Mouse (Mus musculus) WW6 (cell line): Measurements from ENCODE around the gene Gsta3.
"Not testable (repeated sequence)": the region's sequence is repeated elsewhere in the genome, so short reads cannot be mapped to it uniquely, and the experiment has no call there.

Experiments
- DNase-seq: peaks from one replicate; pipeline ENCODE4 v3.0.0-alpha.2; 2013; ENCODE audit warnings: low read depth, low spot score

Gene Gsta3

DNA sequence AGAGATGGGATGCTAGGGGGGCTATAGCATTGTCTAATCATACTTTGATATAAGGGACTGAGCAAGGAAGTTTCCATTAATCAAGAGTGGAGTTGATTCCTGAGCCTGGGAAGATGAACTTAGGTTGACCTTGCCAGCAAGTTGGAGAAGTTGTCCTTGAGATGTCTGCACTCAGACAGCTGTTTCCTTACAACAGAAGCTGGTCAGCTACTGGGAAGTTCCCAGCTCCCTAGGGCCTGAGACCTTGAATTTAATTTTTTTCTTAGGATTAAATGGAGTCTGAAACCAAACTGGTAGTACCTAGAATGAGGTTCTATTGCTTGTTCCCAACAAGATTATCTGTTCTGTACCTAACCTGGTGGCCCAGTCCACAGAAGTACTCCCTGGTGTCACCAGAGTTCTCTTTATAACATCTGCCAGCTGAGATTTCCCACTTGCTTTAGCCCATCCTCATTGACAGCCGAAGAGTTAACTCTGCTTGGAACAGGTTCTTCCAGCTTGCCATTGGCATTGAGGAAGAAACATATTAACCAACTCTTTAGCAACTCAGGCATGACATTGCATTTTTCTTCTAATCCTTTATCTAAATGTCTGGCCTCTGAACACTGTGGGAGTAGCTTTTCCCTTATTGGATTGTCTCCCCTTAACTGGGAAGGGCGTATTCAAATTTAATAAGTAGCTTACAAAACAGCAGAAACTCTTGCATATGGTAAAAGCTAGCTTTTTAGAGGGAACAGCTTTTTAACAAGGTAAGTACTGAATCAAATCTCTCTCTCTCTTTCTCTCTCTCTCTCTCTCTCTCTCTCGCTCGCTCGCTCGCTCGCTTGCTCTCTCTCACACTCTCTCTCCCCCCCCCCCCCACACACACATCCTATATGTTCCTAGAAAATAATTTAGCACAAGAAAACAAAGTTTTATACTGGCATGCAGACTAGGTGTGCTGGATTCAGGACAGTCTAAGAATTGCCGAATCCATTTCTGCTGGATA, at the start of gene Gsta3:
TSS of gene Gsta3 (plus strand) at position 679 of the 988 bp plus-strand sequence.
- no peak for DNase-seq

DNA sequence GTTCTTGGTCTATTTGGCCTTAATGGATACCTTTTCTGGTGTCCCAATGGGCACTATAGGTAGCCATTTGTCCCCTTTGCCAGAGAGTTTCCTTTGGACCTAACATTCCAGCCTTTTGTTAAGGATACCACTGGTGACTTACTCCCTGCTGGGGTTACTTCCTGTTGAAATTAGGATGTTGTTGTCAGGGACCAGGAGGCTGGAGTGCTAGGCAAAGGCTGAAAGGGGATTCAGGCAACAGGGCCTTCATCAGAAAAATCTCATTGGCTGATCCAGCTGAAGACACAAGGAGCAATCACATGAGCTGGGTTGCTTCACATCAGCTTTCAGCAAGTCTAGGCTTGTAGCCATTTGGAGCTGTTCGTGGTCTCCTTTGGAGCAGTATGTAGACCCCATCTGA, 34.1 kb upstream of the Gsta3 start:
- DNase-seq: no peak

DNA sequence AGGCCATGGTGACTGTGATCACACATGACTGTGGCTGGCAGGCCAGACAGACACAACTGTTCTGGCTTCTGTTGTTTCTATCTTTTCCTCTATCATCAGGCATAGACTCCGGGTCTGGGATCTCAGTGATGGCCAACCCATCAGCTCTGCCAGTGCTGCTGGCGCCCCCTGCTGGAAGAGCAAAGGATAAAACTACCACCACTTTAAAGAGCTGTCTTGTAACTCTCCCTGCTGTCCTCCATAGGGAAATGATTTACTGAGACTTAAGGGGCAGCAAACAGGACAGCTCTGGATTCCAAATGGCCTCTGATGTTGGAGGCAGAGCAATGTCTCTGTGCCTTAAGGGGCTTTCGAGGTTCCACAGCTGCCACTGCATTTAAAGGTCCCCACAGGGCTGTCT, 26.9 kb upstream of the Gsta3 start:
- DNase-seq: not testable (repeated sequence)

DNA sequence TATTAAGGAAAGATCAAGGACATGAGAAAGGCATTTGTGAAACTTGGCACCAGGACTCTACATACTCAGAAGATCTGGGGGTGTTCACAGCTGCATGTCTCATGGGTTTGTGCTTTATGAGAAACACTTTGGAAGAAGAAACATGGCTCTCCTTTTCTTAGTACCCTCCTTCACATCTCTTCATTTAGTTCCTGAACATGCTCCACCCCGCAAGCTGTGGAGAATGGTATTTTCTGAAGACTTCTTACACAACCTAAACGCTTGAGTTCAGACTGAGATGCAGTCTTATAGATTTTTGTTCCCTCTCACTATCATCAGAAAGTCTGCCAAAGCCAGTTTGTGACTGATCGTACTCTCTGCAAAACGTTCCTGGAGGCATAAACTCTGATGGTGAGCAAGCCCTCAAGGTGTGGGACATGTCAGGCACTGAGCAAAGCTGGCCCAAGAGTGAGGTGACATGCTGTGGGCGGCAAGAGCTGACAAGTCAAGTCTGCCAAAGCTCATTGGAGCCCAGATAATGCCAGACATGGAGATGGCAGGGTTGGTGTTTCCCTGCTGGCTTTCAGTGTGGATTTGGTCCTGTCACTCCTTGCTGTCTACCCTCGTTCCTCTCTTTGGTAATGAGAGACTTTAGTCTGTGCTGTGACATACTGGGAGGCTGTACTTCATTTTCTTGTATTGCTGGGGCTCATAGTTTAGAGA, 26.2 kb upstream of the Gsta3 start:
- not testable (repeated sequence) for DNase-seq

DNA sequence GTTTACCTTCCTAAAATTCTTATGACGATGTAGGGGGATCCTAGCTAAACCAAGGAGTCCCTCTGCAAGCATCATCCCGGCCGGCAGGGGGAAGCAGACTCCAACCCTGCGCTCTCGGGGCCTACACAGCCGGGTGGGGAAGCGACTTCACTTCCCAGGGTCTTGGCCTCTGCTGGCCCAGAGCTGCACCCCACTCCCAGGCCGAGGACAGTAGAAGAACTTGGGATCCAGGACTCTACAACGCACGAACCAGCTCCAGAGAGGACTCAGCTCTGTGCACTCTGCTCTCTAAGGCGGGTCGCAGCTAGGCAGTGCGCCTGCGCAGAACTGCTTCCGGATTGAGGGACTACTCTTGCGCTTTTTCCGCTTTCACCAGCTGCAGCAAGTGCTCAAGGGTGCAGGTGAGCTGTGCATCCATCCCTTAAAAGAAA, 21.9 kb upstream of the Gsta3 start, which contains the start of gene Tmem14a:
TSS of gene Tmem14a (plus strand) at position 87 of the 431 bp plus-strand sequence.
- peak; percentile 63 for DNase-seq

DNA sequence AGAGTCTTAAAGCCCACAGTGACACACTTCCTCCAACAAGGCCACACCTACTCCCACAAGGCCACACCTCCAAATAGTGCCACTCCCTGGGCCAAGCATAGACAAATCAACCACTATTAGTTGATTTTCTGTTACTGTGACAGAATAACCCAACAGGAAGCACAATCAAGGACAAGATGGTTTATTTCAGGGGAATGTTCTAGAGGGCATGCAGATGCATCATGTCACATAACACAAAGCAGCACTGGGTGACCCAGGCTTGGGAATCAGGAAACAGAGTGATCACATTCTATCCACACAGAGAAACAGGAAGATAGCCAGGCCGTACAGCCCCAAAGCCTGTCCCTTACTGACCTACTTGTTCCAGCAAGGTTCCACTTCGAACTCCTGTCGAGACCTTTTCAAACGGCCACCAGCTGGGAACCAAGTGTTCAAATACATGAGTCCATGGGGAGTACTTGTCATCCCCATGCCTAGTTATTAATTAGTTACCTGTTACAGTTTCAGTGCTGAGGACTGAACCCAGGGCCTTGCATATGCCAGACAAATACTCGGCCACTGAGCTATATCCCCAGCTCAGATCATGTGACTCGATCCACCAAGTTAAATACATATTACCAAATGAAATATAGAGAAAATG, 12.5 kb upstream of the Gsta3 start:
- no peak for DNase-seq

DNA sequence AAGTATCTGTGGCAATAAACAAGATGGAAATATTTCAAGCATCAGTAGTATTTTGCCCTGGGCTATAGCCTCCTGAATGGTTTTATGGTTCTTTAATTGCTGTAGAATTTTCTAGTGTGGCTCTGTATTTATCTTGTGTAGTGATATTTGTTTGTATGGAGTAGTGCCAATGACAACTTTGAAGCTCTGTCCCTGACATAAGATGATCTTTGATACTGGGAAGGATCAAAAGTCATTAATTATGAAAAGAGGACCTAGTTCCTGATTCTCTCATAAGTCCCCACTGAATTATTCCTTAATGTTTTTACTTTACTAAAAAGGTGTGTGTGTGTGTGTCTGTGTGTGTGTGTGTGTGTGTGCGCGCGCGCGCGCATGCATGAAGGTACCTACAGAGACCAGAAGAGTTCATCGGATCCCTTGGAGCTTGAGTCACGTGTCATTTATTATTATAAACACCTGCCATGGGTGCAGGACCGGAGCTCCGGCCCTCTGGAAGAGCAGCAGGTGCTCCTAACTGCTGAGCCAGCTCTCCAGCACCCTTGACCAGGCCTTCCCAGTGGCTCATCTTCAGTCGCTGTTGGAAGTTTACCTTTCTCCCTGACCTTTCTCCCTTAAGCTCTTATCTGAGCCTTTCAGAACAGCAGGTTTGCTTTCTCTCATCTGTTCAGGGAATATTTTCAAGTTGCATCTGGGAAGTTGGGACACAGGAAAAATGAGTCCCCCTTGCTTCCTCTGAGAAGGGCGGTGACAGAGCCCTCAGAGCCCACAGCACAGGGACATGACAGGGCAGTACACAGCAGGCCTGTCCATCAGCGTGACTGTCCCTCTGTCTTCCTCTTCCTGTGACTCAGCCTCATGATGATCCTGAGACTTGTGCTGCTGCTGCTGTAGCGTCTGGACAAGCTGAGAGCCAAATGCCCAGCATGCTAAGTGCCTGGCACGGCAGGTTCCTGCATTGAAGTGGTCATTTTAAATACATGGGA, 11.4 kb upstream of the Gsta3 start:
- not testable (repeated sequence) for DNase-seq

DNA sequence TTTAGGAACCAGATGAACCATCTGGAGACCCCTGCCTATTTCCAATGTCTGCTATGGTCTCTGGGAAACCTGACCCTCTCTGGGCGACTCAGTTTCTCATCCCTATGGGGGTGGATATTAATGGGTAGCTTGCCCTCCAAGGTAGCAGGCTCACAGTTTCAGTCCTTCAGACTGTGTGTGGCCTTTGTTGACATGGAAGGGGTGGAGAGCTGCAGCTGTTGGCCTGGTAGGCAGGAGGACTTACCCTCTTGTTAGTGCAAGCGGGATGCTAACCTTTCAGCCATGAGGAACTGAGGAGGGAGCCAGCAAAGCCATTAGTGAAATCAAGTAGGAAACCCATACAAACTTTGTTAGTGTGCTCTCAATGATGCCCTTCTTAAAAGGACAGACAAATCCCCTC, 10.0 kb upstream of the Gsta3 start:
- no peak for DNase-seq

DNA sequence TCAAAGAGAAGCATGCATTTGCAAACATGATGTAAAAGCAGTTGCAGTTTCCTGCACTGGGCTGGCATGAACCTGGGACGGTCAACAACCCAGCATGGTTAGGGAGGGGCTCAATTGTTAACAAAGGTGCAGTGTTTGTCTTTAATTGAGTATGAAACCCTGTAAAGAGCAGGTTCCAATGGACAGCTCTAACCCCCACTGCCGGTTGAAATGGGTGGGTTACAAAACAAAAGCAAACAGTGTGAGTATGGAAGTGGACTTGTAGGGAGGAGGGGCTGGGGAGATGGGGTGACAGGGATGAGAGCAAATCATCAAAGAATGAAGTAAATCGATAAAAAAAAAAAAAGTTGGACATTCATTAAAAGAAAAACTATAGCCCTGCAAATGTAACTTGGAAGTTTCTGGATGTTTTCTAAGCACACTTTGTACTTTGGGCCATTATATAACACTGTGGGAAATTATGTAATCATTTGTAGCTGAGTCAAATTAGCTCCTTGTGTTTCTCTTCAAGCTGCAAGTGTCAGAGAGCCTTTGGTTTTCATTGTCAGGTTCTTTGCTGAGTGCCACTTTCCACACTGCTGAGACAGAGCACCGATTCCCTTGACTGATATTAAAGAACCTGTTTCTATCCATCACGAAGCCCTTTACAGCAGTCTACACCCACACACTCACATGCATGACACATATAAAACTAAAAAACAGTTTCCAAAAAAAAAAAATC, 8.5 kb upstream of the Gsta3 start:
- no peak for DNase-seq

DNA sequence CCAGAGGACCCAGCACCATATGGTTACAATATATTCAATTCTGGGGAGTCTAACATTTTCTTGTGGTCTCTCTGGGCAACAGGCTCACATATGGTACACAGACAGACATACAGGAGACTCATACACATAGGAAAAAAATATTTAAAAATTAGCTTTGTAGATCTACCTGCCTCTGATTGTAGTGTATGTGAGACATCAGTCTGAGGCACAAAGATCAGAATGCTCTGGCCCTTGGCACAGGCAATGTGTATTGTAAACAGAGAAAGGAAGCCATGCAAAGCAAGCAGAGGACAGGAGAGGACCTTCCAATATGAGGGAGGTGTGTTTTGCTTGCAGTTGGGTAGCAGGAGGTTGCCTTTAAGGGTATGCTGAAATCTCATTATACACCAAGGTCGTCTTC, 7.9 kb upstream of the Gsta3 start:
- DNase-seq: no peak

DNA sequence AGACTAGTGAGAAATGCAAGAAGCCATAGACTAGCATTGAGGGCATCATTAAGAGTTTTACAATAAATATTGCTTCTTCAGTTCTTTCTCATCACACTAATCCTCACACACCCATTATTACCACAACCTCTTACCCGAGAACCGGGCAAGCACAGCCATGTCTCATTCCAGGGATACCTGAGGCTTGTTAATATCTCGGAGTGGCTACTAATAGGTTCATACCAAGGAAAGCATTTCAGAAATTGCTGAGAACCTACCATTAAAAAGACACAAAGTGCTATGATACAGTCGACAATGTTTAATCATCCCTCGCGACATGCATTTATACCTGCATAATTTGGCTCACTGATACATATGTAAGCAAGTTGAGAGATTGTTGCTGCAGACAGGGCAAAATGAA, 5.0 kb upstream of the Gsta3 start:
- no peak for DNase-seq

DNA sequence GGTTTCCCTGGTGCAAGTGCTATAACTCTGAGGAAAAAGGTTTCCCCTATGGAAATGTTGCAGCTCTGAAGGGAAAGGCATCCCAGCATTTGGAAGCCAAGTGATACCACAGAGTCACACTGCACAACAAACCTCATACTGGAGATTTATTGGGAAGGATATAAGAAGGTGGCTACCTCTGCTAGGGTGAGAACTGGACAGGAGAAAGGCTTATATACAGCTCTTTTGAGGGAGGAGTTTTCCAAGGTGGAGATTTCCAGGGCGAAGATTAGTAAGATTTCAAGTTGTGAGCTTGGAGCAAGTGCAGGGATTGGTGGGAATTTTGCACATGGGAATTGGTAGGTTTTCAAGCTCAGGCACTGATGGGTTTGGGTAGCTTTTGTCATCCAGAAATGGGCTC, 707 bp downstream of the Gsta3 start:
- no peak for DNase-seq

DNA sequence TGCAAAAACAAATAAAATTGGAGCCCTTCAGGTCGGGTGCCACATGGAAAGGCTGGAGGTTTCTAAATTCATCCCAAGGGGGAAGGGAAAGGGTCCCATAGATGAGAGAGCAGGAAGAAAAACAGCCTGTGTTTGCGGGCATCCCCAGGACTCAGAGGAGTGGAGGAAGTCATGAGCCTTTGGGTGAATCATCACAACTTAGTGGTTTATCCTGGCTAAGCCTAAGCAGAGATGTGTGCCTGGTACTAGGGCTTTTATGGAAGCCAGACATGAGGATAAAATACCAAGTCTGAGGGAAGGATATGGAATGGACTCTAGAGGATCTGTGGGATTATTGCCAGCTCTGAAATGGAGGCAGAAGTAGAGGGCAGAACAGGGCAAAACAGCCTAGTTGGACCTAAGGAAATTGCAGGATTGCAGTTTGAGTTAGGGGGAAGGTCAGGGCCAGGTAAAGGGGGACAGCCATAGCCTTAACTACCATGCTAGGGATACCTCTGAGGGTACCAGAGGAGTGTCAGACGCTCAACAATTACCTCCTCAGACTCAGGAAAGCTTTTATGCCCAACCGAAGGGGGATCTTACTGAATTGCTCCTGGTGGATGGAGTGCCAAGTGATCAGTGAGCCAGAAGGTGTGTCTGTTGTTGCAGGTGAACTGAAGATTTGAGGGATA, 4.0 kb downstream of the Gsta3 start:
- DNase-seq: no peak

DNA sequence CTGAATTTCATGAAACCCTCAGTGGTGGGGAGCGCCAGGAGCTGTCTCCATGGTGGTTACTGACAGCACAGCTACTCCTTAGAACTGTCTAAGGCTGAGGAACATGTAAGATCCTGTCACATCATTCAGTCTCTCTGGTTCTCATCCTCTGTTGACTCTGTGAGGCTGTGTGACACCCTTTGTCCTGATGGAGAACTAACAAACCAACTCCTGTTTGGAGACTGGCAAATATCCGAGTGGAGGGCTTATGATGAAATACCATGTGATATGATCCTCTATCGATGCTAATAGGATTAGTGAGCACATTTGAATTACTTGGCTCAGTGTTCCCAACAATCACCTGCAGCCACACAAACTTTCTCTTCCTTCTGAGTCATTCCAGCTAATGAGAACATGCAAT, 5.7 kb downstream of the Gsta3 start:
- no peak for DNase-seq

DNA sequence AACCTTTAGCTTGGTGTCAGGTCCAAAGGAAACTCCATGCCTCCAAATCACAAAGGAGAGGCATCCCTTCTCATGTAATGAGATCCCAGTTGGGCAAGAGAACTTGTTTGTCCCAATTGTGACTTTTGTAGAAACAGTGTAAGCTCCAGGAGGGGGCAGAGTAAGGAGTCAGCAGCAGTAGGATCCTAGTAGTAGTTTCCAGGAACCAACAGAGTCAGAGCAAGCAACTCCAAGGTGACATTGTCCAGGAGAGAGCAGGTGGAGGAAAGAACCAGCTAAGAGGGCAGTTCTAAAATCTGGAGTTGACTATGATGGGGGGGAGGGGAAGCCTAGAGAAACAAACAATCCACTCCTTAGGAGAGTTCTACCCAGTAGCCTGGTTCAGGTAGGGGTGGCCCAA, 7.5 kb downstream of the Gsta3 start:
- no peak for DNase-seq

DNA sequence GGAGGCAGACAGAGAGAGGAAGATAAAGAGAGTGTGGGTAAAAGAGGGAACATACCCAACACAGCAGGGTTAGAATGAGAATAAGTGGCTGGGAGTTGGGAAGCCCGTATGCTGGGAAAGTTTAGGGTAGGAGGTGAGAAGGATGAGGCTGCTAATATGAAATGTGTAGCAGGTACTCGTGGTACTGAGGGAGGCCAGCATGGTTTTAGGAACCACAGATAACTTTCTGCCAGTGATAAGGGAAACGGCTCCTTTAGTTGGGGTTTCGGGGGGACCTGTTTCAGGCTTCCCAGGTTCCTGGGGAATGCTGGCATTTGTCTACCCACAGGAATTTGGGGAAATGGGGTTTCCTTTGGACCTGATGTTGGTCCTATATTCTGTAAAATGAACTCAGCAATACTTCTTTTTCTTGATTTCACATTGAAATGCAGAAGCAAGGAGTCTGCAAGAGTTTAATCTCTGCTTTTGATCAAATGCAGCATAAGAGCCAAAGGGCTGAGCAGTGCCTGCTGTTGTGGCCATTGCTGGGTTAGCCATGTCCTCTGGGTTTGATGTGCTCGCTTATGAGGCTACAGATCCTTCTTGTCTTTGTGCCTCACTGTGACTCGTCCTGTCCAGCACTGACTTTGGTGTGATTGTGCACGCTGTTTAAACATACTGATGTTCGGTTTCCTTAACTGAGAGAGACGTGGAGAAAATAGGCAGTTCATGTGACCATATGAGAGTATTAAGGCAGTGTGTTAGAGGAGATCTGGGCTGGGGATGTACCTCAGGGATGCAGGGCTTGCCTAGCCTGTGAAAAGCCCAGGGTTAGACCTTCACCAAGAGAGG, 8.4 kb downstream of the Gsta3 start:
- DNase-seq: no peak

DNA sequence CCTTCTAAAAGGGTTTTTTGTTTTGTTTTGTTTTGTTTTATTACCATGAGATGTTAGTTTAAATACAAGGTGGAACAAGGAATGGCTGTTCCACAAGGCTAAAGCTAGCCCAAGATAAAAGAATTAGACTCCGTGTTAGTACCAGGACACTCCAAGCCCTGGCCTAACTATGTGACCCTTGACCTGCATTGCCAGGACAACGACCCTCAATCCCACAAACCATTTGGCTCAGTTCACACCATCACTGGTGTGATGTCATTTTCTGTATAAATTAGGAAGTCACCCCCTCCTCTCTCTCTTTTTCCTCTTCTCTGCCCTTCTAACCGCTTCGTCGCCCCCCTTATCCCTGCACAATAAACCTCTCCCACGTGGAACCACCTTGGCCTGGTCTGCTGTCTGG, 11.3 kb downstream of the Gsta3 start:
- DNase-seq: no peak

DNA sequence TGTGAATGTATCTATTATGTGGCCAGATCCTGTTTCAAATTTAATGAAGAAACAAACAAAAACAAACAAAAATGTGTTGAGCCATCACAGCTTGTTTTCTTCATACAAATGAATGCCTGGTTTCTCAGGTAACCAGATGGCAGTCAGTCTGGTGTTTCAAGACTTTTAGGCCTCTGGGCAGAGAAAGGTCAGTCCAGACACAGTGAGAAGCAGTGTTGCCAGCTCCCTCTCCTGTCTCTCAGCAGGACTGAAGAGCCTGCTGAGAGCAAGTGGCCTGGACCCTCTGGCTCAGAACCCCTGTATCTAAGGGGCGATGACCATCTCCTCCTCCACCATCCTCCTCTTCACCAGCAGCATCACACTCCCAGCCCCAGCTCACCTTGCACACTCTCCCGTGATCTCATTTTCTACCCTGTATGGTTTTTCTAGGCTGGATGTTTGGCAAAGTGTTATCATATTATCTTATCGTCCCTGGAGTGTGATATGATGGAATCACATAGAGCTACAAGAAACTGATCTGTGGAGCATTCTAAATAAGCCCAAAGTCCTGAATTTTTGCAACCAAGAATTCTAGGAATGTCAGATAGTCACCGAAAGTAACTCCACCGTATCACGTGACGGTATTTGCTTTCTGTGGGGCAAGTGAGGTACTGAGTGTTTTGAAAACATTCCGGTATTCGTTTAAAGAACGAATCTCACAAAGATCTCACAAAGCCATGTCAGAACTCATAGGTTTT, 12.3 kb downstream of the Gsta3 start:
- no peak for DNase-seq
